Mouse (Mus musculus) heart, embryonic 14.5 days (tissue): ENCODE data around the gene Osmr. TPM values are rescaled to one million over a fixed set of nuclear protein-coding genes. Genes with fewer than 3 reads are reported as not detected.
A peak's percentile ranks its signal among the peaks of the same experiment; 100 is the strongest.

ENCODE experiments used
- ATAC-seq: fragments of 200-750 bp; cut with Nextera tagmentation; 2 replicates; pipeline ENCODE4 v1.8.0; 2017; ENCODE audit warnings: low read depth, moderate TSS enrichment; ENCODE audit not compliant: insufficient number of reproducible peaks, insufficient read depth, low FRiP score
- H3K27ac ChIP-seq, 2 experiments: fragments of 200-500 bp in 1 of 2; fragments of 300-500 bp in 1 of 2; sonication (generic) in 1 of 2; replicated peaks in 1 of 2; 2 replicates each; pipeline ENCODE4 v1.5.1; 2012 to 2014; ENCODE audit warnings: low read depth in 2 of 2, low read length in 2 of 2, control low read depth in 1 of 2, mild to moderate bottlenecking in 1 of 2, mixed read lengths in 1 of 2; ENCODE audit not compliant: control insufficient read depth in 1 of 2, insufficient read depth in 1 of 2
- H3K27me3 ChIP-seq: fragments of 300-500 bp; sonication (generic); 2 replicates; pipeline ENCODE4 v1.6.1; 2014; ENCODE audit warnings: mild to moderate bottlenecking, low read length, control low read depth; ENCODE audit not compliant: control insufficient read depth, insufficient read depth
- H3K36me3 ChIP-seq: fragments of 300-500 bp; sonication (generic); 2 replicates; pipeline ENCODE4 v1.6.1; 2014; ENCODE audit warnings: mild to moderate bottlenecking, control low read depth, low read length, mixed read lengths; ENCODE audit not compliant: control insufficient read depth, insufficient read depth
- H3K4me1 ChIP-seq, 2 experiments: fragments of 200-500 bp in 1 of 2; fragments of 300-500 bp in 1 of 2; sonication (generic) in 1 of 2; 2 replicates each; pipeline ENCODE4 v1.6.1; 2012 to 2014; ENCODE audit warnings: low read length in 2 of 2, control low read depth in 1 of 2, mixed read lengths in 1 of 2; ENCODE audit not compliant: control insufficient read depth in 2 of 2, insufficient read depth in 2 of 2
- H3K4me2 ChIP-seq: fragments of 300-500 bp; sonication (generic); 2 replicates; pipeline ENCODE4 v1.6.1; 2014; ENCODE audit warnings: mild to moderate bottlenecking, low read length
- H3K4me3 ChIP-seq, 2 experiments: fragments of 200-500 bp in 1 of 2; fragments of 300-500 bp in 1 of 2; sonication (generic) in 1 of 2; 2 replicates each; pipeline ENCODE4 v1.5.1; 2012 to 2014; ENCODE audit warnings: low read length in 2 of 2, mild to moderate bottlenecking in 2 of 2, control low read depth in 1 of 2, low read depth in 1 of 2, moderate library complexity in 1 of 2; ENCODE audit not compliant: control insufficient read depth in 1 of 2, insufficient read depth in 1 of 2
- H3K9ac ChIP-seq: fragments of 300-500 bp; sonication (generic); 2 replicates; pipeline ENCODE4 v1.6.1; 2014; ENCODE audit warnings: mild to moderate bottlenecking, low read length
- H3K9me3 ChIP-seq: fragments of 300-500 bp; sonication (generic); 2 replicates; pipeline ENCODE4 v1.6.1; 2016; ENCODE audit warnings: low read length, control low read depth; ENCODE audit not compliant: control insufficient read depth
- WGBS: fragments of 180-500 bp; shearing (Covaris S2); extraction: QIAGEN DNeasy Blood & Tissue Kit; methylation state at CpG from one replicate; pipeline ENCODE4 v1.1.7; 2014; 5-methylcytosine and 5-hydroxymethylcytosine counted together
- polyA plus RNA-seq: library from polyadenylated mRNA; unstranded; fragments of >200 nt; fragmentation: Nextera tagmentation; extraction: Ambion mirVana; gene quantifications from 2 replicates; pipeline ENCODE4 v1.2.1, GENCODE M21; 2014

The Osmr gene
- polyA plus RNA-seq, 1 experiment from 2014 or later: 4.3 TPM

DNA sequence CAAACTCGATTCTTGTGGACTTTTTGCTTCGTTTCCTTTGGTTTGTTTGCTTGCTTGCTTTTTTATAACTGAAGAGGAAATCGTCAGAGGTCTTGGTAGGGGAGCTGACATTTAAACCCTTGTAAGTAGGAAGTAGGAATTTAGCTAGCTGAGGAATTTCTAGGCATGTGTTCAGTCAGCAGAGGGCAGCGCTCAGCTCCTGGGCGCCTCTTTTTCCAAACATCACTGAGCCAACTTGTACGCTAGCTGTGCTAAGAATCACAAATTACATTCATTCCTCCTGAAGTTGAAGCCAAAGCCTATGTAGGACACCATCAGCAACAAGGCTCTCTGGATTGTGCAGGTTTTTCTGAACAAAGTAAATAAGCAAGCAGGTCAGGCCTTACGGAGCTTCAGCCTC, 7.4 kb upstream of the Osmr start:
- Histone ChIP-seq H3K9ac (no peak overlapping the region), H3K4me2 (no peak overlapping the region), H3K4me3 (no peak overlapping the region), H3K27ac (no peak overlapping the region), H3K4me1 (0 out of 4 replicates have a peak, but pooled peaks cover 0 to 3% of the 10 kb centered on the region in 2 experiments), H3K9me3 (no peaks in the 10 kb centered on the region), H3K36me3 (no peaks in the 10 kb centered on the region), H3K27me3 (no peaks in the 10 kb centered on the region)
- no peak for ATAC-seq
- 22% methylated on average over 7 of the region's 7 CpGs for WGBS

- H3K9me3 ChIP-seq: no peaks in the 10 kb centered on the region
- H3K4me3 ChIP-seq: no peak overlapping the region
- WGBS: 81% methylated on average over 9 of the region's 9 CpGs
- ATAC-seq: no peak
- 0 out of 4 replicates have a peak, but pooled peaks cover 0 to 3% of the 10 kb centered on the region in 2 experiments for H3K4me1 ChIP-seq
- H3K36me3 ChIP-seq: no peaks in the 10 kb centered on the region
- H3K4me2 ChIP-seq: no peak overlapping the region
- H3K27ac ChIP-seq: no peak overlapping the region
- no peak overlapping the region for H3K9ac ChIP-seq
- no peaks in the 10 kb centered on the region for H3K27me3 ChIP-seq
Observed at GRCm38 (mm10) chr15:6881211-6881610, 6.4 kb upstream of the Osmr start.

DNA sequence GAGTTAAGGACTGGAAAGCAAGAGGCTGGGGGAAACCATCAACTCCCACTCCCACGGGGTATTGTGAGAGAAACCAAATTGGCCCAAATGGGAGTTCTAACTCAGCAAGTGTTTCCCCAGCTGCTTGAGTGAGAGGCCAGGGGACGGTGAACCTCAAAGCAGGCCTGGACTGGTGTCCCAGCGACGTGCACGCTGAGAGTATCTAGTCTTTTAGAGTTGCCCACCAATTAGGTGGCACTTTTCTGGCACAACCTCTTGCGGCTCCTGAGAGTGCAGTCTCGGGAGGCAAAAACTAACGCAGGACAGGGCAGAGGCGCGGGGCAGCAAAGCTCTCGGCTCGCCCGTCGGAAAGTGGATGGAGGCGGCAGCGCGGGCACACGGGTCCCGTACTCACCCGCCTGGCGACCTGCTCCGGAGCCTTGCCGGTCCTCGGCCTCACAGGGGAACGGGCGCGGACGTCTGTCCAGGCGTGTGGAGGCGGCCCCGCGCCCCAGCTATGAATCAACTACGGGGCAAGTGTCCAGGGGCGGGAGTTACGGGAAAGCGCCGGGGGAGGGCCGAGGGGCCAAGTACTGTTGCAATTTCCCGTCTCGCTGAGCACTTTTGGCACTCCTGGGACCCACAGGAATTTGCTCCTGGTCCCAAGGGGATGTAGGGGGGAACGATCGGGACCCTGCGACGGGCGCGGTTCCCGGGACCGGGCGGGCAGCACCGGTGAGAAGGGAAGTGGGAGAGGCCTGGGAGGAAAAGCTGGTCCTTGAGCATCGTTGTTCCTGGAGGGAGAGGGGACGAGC, 765 bp downstream of the Osmr start:
- Histone ChIP-seq H3K4me1 (peaks cover 11 to 14% of the 10 kb centered on the region in 2 experiments), H3K9ac (peak overlapping the region; percentile 80), H3K36me3 (no peaks in the 10 kb centered on the region), H3K27me3 (no peaks in the 10 kb centered on the region), H3K27ac (peak overlapping the region; percentile 14 to 37; a peak in 2 of 4 replicates), H3K4me3 (peak overlapping the region; percentile 60 to 61), H3K4me2 (peak overlapping the region; percentile 96), H3K9me3 (no peaks in the 10 kb centered on the region)
- WGBS: under 1% methylated on average over 52 of the region's 52 CpGs
- ATAC-seq: peak; percentile 49

GRCm38 (mm10) chr15:6873154-6873806, 1.5 kb downstream of the Osmr start:
- Histone ChIP-seq H3K27ac (no peak overlapping the region), H3K4me3 (peak overlapping the region; percentile 60 to 61), H3K36me3 (no peaks in the 10 kb centered on the region), H3K4me2 (peak overlapping the region; percentile 96), H3K9me3 (no peaks in the 10 kb centered on the region), H3K9ac (peak overlapping the region; percentile 80), H3K27me3 (no peaks in the 10 kb centered on the region), H3K4me1 (peaks cover 11 to 14% of the 10 kb centered on the region in 2 experiments)
- no peak; the same call in 1 of the 2 replicates for ATAC-seq
- 27% methylated on average over 17 of the region's 17 CpGs for WGBS

DNA sequence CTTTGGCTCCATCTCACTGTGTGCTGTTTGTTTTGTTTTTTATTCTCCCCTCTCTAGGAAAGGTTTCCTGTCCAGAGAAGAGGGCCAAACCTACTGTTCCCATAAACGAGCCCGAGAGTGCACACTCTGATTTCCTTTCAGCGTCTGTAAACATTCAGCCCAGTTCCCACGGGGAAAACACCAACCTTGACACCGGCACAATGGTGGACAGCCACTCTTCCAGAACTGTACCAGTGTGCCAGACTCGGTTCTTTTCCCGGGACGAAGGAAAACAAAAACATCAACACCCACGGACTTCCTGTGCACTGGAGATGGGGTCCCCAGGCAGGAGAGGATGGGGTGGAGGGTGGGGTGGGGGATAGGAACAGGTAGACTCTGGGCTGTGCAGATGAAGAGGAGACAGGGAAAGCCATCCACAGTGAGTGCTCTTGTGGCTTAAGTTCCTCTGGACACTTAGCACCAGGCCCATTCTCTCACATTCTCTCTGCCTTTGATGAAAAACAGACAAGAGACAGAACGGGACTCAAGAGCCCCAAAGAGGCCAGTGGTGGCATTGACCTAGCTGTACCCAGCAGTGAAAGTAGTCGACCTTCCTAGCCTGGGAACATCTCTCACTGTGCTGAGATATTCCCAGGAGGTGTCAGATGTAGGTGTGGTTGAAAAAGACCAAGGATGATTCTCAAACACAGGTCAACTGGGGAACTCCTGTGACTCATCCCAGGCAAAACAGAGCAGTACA, 3.0 kb downstream of the Osmr start:
- Histone ChIP-seq H3K36me3 (no peaks in the 10 kb centered on the region), H3K4me2 (peak overlapping the region; percentile 31), H3K9me3 (no peaks in the 10 kb centered on the region), H3K27ac (peak overlapping the region in 1 of 2 experiments; percentile 3; a peak in 1 of 4 replicates), H3K27me3 (no peaks in the 10 kb centered on the region), H3K4me1 (peaks cover 11 to 14% of the 10 kb centered on the region in 2 experiments), H3K9ac (no peak overlapping the region), H3K4me3 (no peak overlapping the region)
- ATAC-seq: no peak
- 48% methylated on average over 11 of the region's 11 CpGs for WGBS

GRCm38 (mm10) chr15:6866888-6867287, 7.9 kb downstream of the Osmr start:
- Histone ChIP-seq H3K4me2 (no peak overlapping the region), H3K9me3 (no peaks in the 10 kb centered on the region), H3K9ac (no peak overlapping the region), H3K27me3 (no peaks in the 10 kb centered on the region), H3K27ac (no peak overlapping the region), H3K36me3 (no peaks in the 10 kb centered on the region), H3K4me1 (peaks cover 4 to 13% of the 10 kb centered on the region in 2 experiments), H3K4me3 (no peak overlapping the region)
- WGBS: 66% methylated on average over 6 of the region's 6 CpGs
- no peak for ATAC-seq

DNA sequence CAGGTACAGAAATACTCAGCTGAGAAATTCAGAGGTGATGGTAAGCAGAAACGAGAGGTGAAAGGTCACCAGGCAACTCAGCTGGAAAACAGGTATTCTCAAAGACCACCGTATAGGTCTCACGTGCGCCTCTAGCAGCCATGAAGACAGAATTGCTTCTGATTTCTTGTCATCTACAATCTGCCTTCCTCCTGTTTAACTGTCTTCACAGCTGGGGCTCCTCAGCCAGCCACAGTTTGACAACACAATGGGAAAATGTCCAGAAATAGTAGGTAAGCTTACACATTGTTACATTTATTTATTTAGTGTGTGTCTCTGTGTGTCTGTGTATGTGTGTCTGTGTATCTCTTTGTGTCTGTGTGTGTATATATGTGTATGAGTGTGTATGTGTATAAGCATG, 12.6 kb downstream of the Osmr start:
- peak overlapping the region; percentile 18 to 27; a peak in 3 of 4 replicates for H3K4me3 ChIP-seq
- no peaks in the 10 kb centered on the region for H3K9me3 ChIP-seq
- ATAC-seq: no peak
- peak overlapping the region; percentile 68 for H3K4me2 ChIP-seq
- H3K9ac ChIP-seq: peak overlapping the region; percentile 52
- H3K27me3 ChIP-seq: no peaks in the 10 kb centered on the region
- H3K36me3 ChIP-seq: 0 out of 2 replicates have a peak, but pooled peaks cover 3% of the 10 kb centered on the region
- peak overlapping the region; percentile 92 to 97 for H3K27ac ChIP-seq
- peaks cover 15 to 19% of the 10 kb centered on the region in 2 experiments for H3K4me1 ChIP-seq
- 59% methylated on average over 4 of the region's 4 CpGs for WGBS
